ENCODE assay signal across 9 mouse cellular contexts in genomic region chr19:7314976-7315586, GRCm38 (mm10). TPM values are rescaled to one million over a fixed set of nuclear protein-coding genes. Genes with fewer than 3 reads are reported as not detected.
DNase-seq lines count a peak whose midpoint lies in the region; ATAC-seq and TF ChIP-seq lines count a peak whose summit lies in the region.
"Had no signal": no experiment of that assay in that cellular context is flagged by ENCODE, and none has a peak within 500 bp of the region (broad histone marks: within the 10 kb centered on the region; RNA-seq: fewer than 3 reads in every experiment).

No protein-coding gene starts in this region.

- no peak for ATAC-seq in cerebellum, adult (ENCODE audit: insufficient number of reproducible peaks, low FRiP score, low TSS enrichment)
- 0 out of 2 replicates have a peak, but pooled peaks have one; percentile 33 for ATAC-seq in lung, embryonic 14.5 days (ENCODE audit: insufficient read depth)

- no peak for TF ChIP-seq POLR2A in cerebellum, adult 2 months (IDR thresholded peaks at IDR 0.05; ENCODE audit: borderline replicate concordance, insufficient read depth, low read length)

- H3K4me1 ChIP-seq in cerebellum, adult 2 months (ENCODE audit: control insufficient read depth, insufficient read depth, low read length), result peaks cover 20% of the 10 kb centered on the region
- H3K4me1 ChIP-seq in lung, embryonic 14.5 days (ENCODE audit: insufficient read depth), result peaks cover 18% of the 10 kb centered on the region; the same call in 1 of the 2 replicates

- no peak overlapping the region for H3K9ac ChIP-seq in lung, embryonic 14.5 days

- TF ChIP-seq CTCF in cerebellum, adult 2 months (IDR thresholded peaks at IDR 0.05; ENCODE audit: borderline replicate concordance, insufficient read depth, low read depth, low read length), result no peak
- TF ChIP-seq CTCF in lung, embryonic 14.5 days (IDR thresholded peaks at IDR 0.05; ENCODE audit: low read depth), result no peak

- DNase-seq in cerebellum, adult 2 months, result peak; percentile 46 to 52
- DNase-seq in lung, embryonic 14.5 days, result peak; percentile 72
- no peak for DNase-seq in lung, postnatal 25 days (ENCODE audit: low spot score)
- peak; percentile 40 to 49 for DNase-seq in cerebellum, postnatal 36 days
- peak; percentile 23 to 44 for DNase-seq in natural killer cell, adult 2 months (ENCODE audit: low spot score in 2 of 2)
- no peak for DNase-seq in urinary bladder, adult 18-20 months (ENCODE audit: low spot score in 2 of 2)
- DNase-seq in kidney, postnatal 14 days, result no peak
- DNase-seq: kidney, adult 9 months had no signal

- no peak overlapping the region for H3K4me2 ChIP-seq in lung, embryonic 14.5 days

- H3K27ac ChIP-seq in cerebellum, adult 2 months (ENCODE audit: insufficient read depth, low read length), result no peak overlapping the region
- no peak overlapping the region for H3K27ac ChIP-seq in lung, embryonic 14.5 days (ENCODE audit: low read depth)

- 27% methylated on average over 8 of the region's 8 CpGs for WGBS in cerebellum, adult 2 months
- 55% methylated on average over 8 of the region's 8 CpGs for WGBS in lung, embryonic 14.5 days

- no peaks in the 10 kb centered on the region for H3K9me3 ChIP-seq in lung, embryonic 14.5 days (ENCODE audit: low read depth, low read length)

- no peaks in the 10 kb centered on the region for H3K27me3 ChIP-seq in cerebellum, adult 2 months (ENCODE audit: control insufficient read depth, insufficient read depth, low read length)
- no peaks in the 10 kb centered on the region for H3K27me3 ChIP-seq in lung, embryonic 14.5 days (ENCODE audit: insufficient read depth, low read length)

- no peak overlapping the region for H3K4me3 ChIP-seq in cerebellum, adult 2 months (replicated peaks; ENCODE audit: insufficient read depth, low read depth, low read length)
- H3K4me3 ChIP-seq in lung, embryonic 14.5 days (ENCODE audit: low read depth, low read length), result no peak overlapping the region

- H3K36me3 ChIP-seq in lung, embryonic 14.5 days (ENCODE audit: insufficient read depth), result no peaks in the 10 kb centered on the region

RNA-seq across cellular contexts. Expression of gene Mark2, which starts 26.6 kb away (rescaled TPM):
- 75.3 and 76.2 TPM in 2 replicates for polyA plus RNA-seq in cerebellum, adult 2 months (2012; rRNA removed)
- polyA plus RNA-seq in lung, embryonic 14.5 days (2014; fragmentation: Nextera tagmentation; extraction: Ambion mirVana), result 49.2 and 57.8 TPM in 2 replicates

RNA-seq across cellular contexts. Expression of gene Rcor2, which starts 48.0 kb away (rescaled TPM):
- 8.7 and 9.2 TPM in 2 replicates for polyA plus RNA-seq in cerebellum, adult 2 months (2012; rRNA removed)
- 6.0 and 7.9 TPM in 2 replicates for polyA plus RNA-seq in lung, embryonic 14.5 days (2014; fragmentation: Nextera tagmentation; extraction: Ambion mirVana)

Comparison
In these comparisons a context has a peak if more than half of its experiments do, and no peak if none do; other contexts are left out.
1. DNase-seq: peak in cerebellum, adult 2 months (2 of 2), lung, embryonic 14.5 days (single experiment), cerebellum, postnatal 36 days (2 of 2) and natural killer cell, adult 2 months (2 of 2); none in lung, postnatal 25 days (single experiment), urinary bladder, adult 18-20 months (0 of 2) and kidney, postnatal 14 days (single experiment).